Mouse (Mus musculus): ENCODE data around the gene Flt3.

- TF ChIP-seq CTCF (conservative IDR thresholded peaks at IDR 0.05; ENCODE audit: insufficient read depth, insufficient read length, low read depth, low read length) (peak; percentile 63), POLR2A (IDR thresholded peaks at IDR 0.05; ENCODE audit: low read depth, low read length) (no peak)
These were observed 100.9 kb downstream of the Flt3 start for GRCm38 (mm10) chr5:147299255-147300000.

Data from kidney, adult 2 months (tissue).